Mouse (Mus musculus) ES-Bruce4 (cell line): ENCODE results near the gene Dnmbp.

Experiments
- CTCF ChIP-seq: IDR thresholded peaks from one replicate; pipeline ENCODE4 v1.8.1; 2011; ENCODE audit warnings: low read depth, low read length
- POLR2A ChIP-seq: IDR thresholded peaks from one replicate; pipeline ENCODE4 v1.8.1; 2011; ENCODE audit warnings: low read length; ENCODE audit not compliant: insufficient read depth

GRCm38 (mm10) chr19:43896441-43896840 is 43.5 kb downstream of the Dnmbp start:
- TF ChIP-seq CTCF: no peak
- no peak for TF ChIP-seq POLR2A
